In the genomic region with DNA sequence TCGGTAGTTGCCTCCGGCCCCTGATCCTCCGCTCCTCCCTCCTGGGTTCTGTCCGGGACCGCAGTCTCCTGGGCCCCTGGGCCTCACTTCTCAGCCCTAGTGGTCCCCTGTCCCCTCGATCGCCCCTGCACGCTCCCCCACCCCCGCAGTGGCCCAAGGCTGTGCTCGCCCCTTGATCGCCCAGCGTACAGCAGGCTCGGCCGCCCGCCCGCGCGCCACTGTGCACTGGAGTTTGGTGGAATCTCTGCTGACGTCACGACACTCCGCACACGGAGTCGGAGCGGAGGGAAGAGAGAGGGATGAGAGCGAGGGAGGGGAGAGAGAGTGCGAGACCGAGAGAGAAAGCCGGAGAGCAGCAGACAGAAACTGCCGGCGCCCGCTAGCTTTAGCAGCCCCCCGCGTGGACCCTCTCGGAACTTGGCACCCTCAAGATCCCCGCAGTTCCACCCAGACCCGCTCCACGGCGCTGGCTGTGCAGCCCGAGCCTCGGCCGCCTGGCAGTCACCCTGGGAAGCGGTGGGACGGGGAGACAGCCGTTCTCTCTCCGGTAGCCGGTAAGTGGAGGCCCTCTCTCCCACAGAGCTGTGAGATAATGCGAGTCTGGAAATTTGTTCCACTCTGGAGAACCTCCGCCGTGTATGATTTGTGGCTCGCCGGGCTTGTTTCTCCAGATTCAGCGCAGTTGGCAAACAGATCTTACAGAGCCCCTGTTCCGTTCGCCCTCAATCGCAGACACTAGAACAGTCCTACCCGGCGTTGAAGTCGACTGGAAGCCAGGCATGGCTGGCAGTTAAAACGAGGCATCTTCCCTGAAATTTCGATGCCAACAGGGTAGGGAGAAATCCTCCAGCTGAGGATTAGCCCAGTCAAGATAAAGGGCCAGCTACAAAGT, we compare ENCODE assay signal across 8 mouse cellular contexts. TPM values are rescaled to one million over a fixed set of nuclear protein-coding genes. Genes with fewer than 3 reads are reported as not detected.
DNase-seq lines count a peak whose midpoint lies in the region; ATAC-seq lines count a peak whose summit lies in the region.

Gene Pitx2, plus strand, starts transcription at position 270 of the 892 bp plus-strand sequence.

- peak; percentile 77 for ATAC-seq in limb, embryonic 13.5 days (ENCODE audit: low FRiP score, low read depth)

- H3K36me3 ChIP-seq in limb, embryonic 13.5 days: no peaks in the 10 kb centered on the region

- H3K4me2 ChIP-seq in limb, embryonic 13.5 days (replicated peaks): peak within 1 kb of the TSS; percentile 71

- H3K4me3 ChIP-seq in limb, embryonic 13.5 days: peak within 1 kb of the TSS; percentile 44

- H3K4me1 ChIP-seq in limb, embryonic 13.5 days: peaks cover 39% of the 10 kb centered on the region

- WGBS in limb, embryonic 13.5 days: under 1% methylated on average over 60 of the region's 60 CpGs

- H3K9ac ChIP-seq in limb, embryonic 13.5 days: peak within 1 kb of the TSS; percentile 55; the same call in 1 of the 2 replicates

- H3K27ac ChIP-seq in limb, embryonic 13.5 days: peak within 1 kb of the TSS; percentile 15; the same call in 1 of the 2 replicates

- H3K9me3 ChIP-seq in limb, embryonic 13.5 days: no peaks in the 10 kb centered on the region

- peak; percentile 50 to 57 for DNase-seq in cerebellum, postnatal 10 days
- DNase-seq in cerebellum, adult 11-12 months: no peak
- peak; percentile 45 for DNase-seq in adrenal gland, postnatal 14 days
- DNase-seq in gastrocnemius, postnatal 4 days (ENCODE audit: low spot score in 2 of 2): peak; percentile 44 to 67
- DNase-seq in retina, postnatal 1 day: peak; percentile 86
- DNase-seq in frontal cortex, postnatal 14 days (ENCODE audit: low spot score in 2 of 2): no peak
- no peak for DNase-seq in layer of hippocampus, adult 8-10 months (ENCODE audit: low spot score in 2 of 2)

- H3K27me3 ChIP-seq in limb, embryonic 13.5 days: peaks cover 93% of the 10 kb centered on the region

RNA-seq across cellular contexts. Expression of gene Pitx2, which starts in this region (rescaled TPM):
- total RNA-seq in adrenal gland, postnatal 14 days (2021): 0.41 TPM in 1 of 2 replicates, not detected in the other
- total RNA-seq in gastrocnemius, postnatal 4 days (2021): 10 to 100 TPM; 19.0 to 19.6 TPM
- polyA plus RNA-seq in limb, embryonic 13.5 days (2015; fragmentation: Nextera tagmentation; extraction: Ambion mirVana): 21.2 and 26.3 TPM in 2 replicates
- not detected for total RNA-seq in layer of hippocampus, adult 8-10 months (2022)

Comparison
In these comparisons a context has a peak if more than half of its experiments do, and no peak if none do; other contexts are left out.
1. RNA of gene Pitx2 (total RNA-seq): 19.0 to 19.6 TPM in gastrocnemius, postnatal 4 days; 0.41 TPM in adrenal gland, postnatal 14 days and not detected in layer of hippocampus, adult 8-10 months; every median in the first group is over 10 times any median in the second.
2. DNase-seq: peak in cerebellum, postnatal 10 days (2 of 2), gastrocnemius, postnatal 4 days (2 of 2) and retina, postnatal 1 day (single experiment); none in cerebellum, adult 11-12 months (single experiment), frontal cortex, postnatal 14 days (0 of 2) and layer of hippocampus, adult 8-10 months (0 of 2).
3. Peak in DNase-seq in adrenal gland, postnatal 14 days; RNA of the gene not detected or under 1 TPM.